ENCODE assay signal across 11 mouse cellular contexts in genomic region chr2:166022327-166022726, GRCm38 (mm10). TPM values are rescaled to one million over a fixed set of nuclear protein-coding genes. Genes with fewer than 3 reads are reported as not detected.
DNase-seq lines count a peak whose midpoint lies in the region; ATAC-seq and TF ChIP-seq lines count a peak whose summit lies in the region.
"Had no signal": no experiment of that assay in that cellular context is flagged by ENCODE, and none has a peak within 500 bp of the region (broad histone marks: within the 10 kb centered on the region; RNA-seq: fewer than 3 reads in every experiment).

No protein-coding gene starts in this region.

- 46% methylated on average over 8 of the region's 8 CpGs for WGBS in heart, embryonic 11.5 days (ENCODE audit: insufficient replicate concordance)
- 45% methylated on average over 8 of the region's 8 CpGs for WGBS in hindbrain, postnatal 0 days
- 22% methylated on average over 8 of the region's 8 CpGs for WGBS in olfactory bulb, adult 2 months

- no peaks in the 10 kb centered on the region for H3K27me3 ChIP-seq in heart, embryonic 11.5 days (ENCODE audit: control insufficient read depth, insufficient read depth, low read length)
- H3K27me3 ChIP-seq in hindbrain, postnatal 0 days (ENCODE audit: insufficient read depth, low read length), result no peaks in the 10 kb centered on the region

- no peaks in the 10 kb centered on the region for H3K36me3 ChIP-seq in heart, embryonic 11.5 days (ENCODE audit: control insufficient read depth, insufficient read depth, low read length)
- H3K36me3 ChIP-seq in hindbrain, postnatal 0 days (ENCODE audit: insufficient read depth, low read length), result no peaks in the 10 kb centered on the region
- H3K36me3 ChIP-seq: G1E had no signal

- no peak overlapping the region for H3K4me2 ChIP-seq in heart, embryonic 11.5 days
- no peak overlapping the region for H3K4me2 ChIP-seq in hindbrain, postnatal 0 days (ENCODE audit: low read depth, low read length)

- no peaks in the 10 kb centered on the region for H3K9me3 ChIP-seq in heart, embryonic 11.5 days (replicated peaks; ENCODE audit: control insufficient read depth, low read length)
- no peaks in the 10 kb centered on the region for H3K9me3 ChIP-seq in hindbrain, postnatal 0 days (ENCODE audit: low read length)
- H3K9me3 ChIP-seq: G1E had no signal

- H3K4me1 ChIP-seq in heart, embryonic 11.5 days (ENCODE audit: control insufficient read depth, insufficient read depth, low read length), result peaks cover 27% of the 10 kb centered on the region
- H3K4me1 ChIP-seq in hindbrain, postnatal 0 days (ENCODE audit: insufficient read depth, low read length), result peaks cover 13% of the 10 kb centered on the region; the same call in 1 of the 2 replicates
- H3K4me1 ChIP-seq in olfactory bulb, adult 2 months (ENCODE audit: control insufficient read depth, insufficient read depth, low read length), result peaks cover 5% of the 10 kb centered on the region

- H3K9ac ChIP-seq in heart, embryonic 11.5 days (ENCODE audit: low read depth, low read length), result no peak overlapping the region
- H3K9ac ChIP-seq in hindbrain, postnatal 0 days (replicated peaks; ENCODE audit: low read length), result no peak overlapping the region; the same call in 1 of the 2 replicates

- intact Hi-C loops in heart, postnatal 14 days (cut with DNase I), result no loop called here

- H3K4me3 ChIP-seq in heart, embryonic 11.5 days (ENCODE audit: low read depth, low read length), result no peak overlapping the region
- no peak overlapping the region for H3K4me3 ChIP-seq in hindbrain, postnatal 0 days (ENCODE audit: low read length)
- no peak overlapping the region for H3K4me3 ChIP-seq in olfactory bulb, adult 2 months (ENCODE audit: insufficient read depth, low read depth, low read length)

- no peak for ATAC-seq in heart, embryonic 11.5 days (replicated peaks; ENCODE audit: insufficient number of reproducible peaks, low FRiP score, low TSS enrichment)
- no peak for ATAC-seq in hindbrain, postnatal 0 days

- DNase-seq in heart, postnatal 14 days, result no peak
- DNase-seq in retina, postnatal 1 day, result peak; percentile 15
- no peak for DNase-seq in retina, embryonic 14.5 days (ENCODE audit: low spot score)
- DNase-seq in hindbrain, postnatal 0 days (ENCODE audit: low spot score), result peak; percentile 63
- no peak for DNase-seq in gastrocnemius, postnatal 25 days
- no peak for DNase-seq in left cerebral cortex, adult 11 months (ENCODE audit: low spot score)
- DNase-seq: lung, postnatal 14 days; right cerebral cortex, postnatal 14 days had no signal

- H3K27ac ChIP-seq in heart, embryonic 11.5 days (ENCODE audit: low read depth, low read length), result peak overlapping the region; percentile 32; the same call in 1 of the 2 replicates
- peak overlapping the region; percentile 86 for H3K27ac ChIP-seq in hindbrain, postnatal 0 days
- H3K27ac ChIP-seq in olfactory bulb, adult 2 months (ENCODE audit: insufficient read depth, low read depth, low read length), result peak overlapping the region; percentile 59

- no peak for TF ChIP-seq CTCF in hindbrain, postnatal 0 days (IDR thresholded peaks at IDR 0.05; ENCODE audit: low read depth)
- no peak for TF ChIP-seq CTCF in olfactory bulb, adult 2 months (IDR thresholded peaks at IDR 0.05; ENCODE audit: insufficient read depth, low read depth, low read length)

- TF ChIP-seq POLR2A in olfactory bulb, adult 2 months (IDR thresholded peaks at IDR 0.05; ENCODE audit: insufficient read depth, low read depth, low read length), result no peak

RNA-seq across cellular contexts. Expression of gene Ncoa3, which starts 29.9 kb away (rescaled TPM):
- 14.2 and 15.6 TPM in 2 replicates for polyA plus RNA-seq in heart, embryonic 11.5 days (2014; fragmentation: Nextera tagmentation; extraction: Ambion mirVana)
- total RNA-seq in heart, postnatal 14 days (2021), result 10 to 100 TPM; 28.7 to 31.5 TPM
- total RNA-seq in hindbrain, postnatal 0 days (2014; rRNA removed), result 28.3 and 29.2 TPM in 2 replicates
- 10.7 and 10.8 TPM in 2 replicates for polyA plus RNA-seq in hindbrain, postnatal 0 days (2015; fragmentation: Nextera tagmentation; extraction: Ambion mirVana)
- polyA plus RNA-seq in olfactory bulb, adult 2 months (2012; ENCODE audit: insufficient read depth, insufficient read length, low replicate concordance, missing spikeins), result not detected in 2 replicates
- 10 to 100 TPM; 11.3 to 13.5 TPM for total RNA-seq in gastrocnemius, postnatal 25 days (2021)

Comparison
In these comparisons a context has a peak if more than half of its experiments do, and no peak if none do; other contexts are left out.
1. DNase-seq: peak in retina, postnatal 1 day (single experiment) and hindbrain, postnatal 0 days (single experiment); none in heart, postnatal 14 days (0 of 2), retina, embryonic 14.5 days (single experiment), gastrocnemius, postnatal 25 days (single experiment) and left cerebral cortex, adult 11 months (single experiment).
2. H3K27ac ChIP-seq: peak in every context shown above with its lines; median percentile 86 in hindbrain, postnatal 0 days; 59 in olfactory bulb, adult 2 months; 32 in heart, embryonic 11.5 days.